Mouse (Mus musculus) CH12.LX (cell line): ENCODE data around the gene Gucy1b1. TPM values are rescaled to one million over a fixed set of nuclear protein-coding genes. Genes with fewer than 3 reads are reported as not detected.

Source experiments
- DNase-seq: peaks from one replicate; pipeline ENCODE4 v3.0.0-alpha.2; 2013; ENCODE audit errors: extremely low read depth
- H3K27ac ChIP-seq: 2 replicates; pipeline ENCODE4 v1.5.1; 2012; ENCODE audit warnings: low read depth, mild to moderate bottlenecking, control low read depth, moderate library complexity; ENCODE audit not compliant: insufficient read depth
- H3K27me3 ChIP-seq: replicated peaks from 2 replicates; pipeline ENCODE3; 2012; ENCODE audit warnings: inconsistent platforms
- H3K36me3 ChIP-seq, 2 experiments: replicated peaks in 1 of 2; 2 replicates each; pipeline versions ENCODE3 to v1.6.1; 2012; ENCODE audit warnings: inconsistent platforms in 1 of 2, low read length in 1 of 2, mild to moderate bottlenecking in 1 of 2, mixed read lengths in 1 of 2, moderate library complexity in 1 of 2; ENCODE audit not compliant: control insufficient read depth in 1 of 2, insufficient read depth in 1 of 2
- H3K4me1 ChIP-seq, 2 experiments: 2 replicates each; pipeline ENCODE4 v1.6.1; 2012; ENCODE audit warnings: inconsistent platforms in 1 of 2, moderate library complexity in 1 of 2; ENCODE audit not compliant: insufficient read depth in 2 of 2, control insufficient read depth in 1 of 2
- H3K4me2 ChIP-seq: 2 replicates; pipeline ENCODE4 v1.6.1; 2012; ENCODE audit warnings: low read depth, mild to moderate bottlenecking, control low read depth; ENCODE audit not compliant: poor library complexity, insufficient read depth, severe bottlenecking
- H3K4me3 ChIP-seq, 3 experiments: fragments of 150-350 bp in 1 of 3; sonication (generic) in 1 of 3; replicated peaks in 1 of 3; 2 replicates each; pipeline versions ENCODE3 to v1.5.1; 2011 to 2012; ENCODE audit warnings: low read depth in 2 of 3, low read length in 2 of 3, mild to moderate bottlenecking in 2 of 3, moderate library complexity in 2 of 3, control low read depth in 1 of 3, improper control_type of control experiment in 1 of 3, inconsistent platforms in 1 of 3, mixed read lengths in 1 of 3; ENCODE audit not compliant: poor library complexity in 1 of 3
- H3K79me2 ChIP-seq: replicated peaks from 2 replicates; pipeline ENCODE4 v1.6.1; 2012; ENCODE audit warnings: mild to moderate bottlenecking, moderate library complexity; ENCODE audit not compliant: control insufficient read depth, poor library complexity, insufficient read depth, severe bottlenecking; ENCODE audit errors: extremely low read depth
- H3K9ac ChIP-seq: 2 replicates; pipeline ENCODE4 v1.6.1; 2012; ENCODE audit warnings: low read depth, mild to moderate bottlenecking, control low read depth, moderate library complexity; ENCODE audit not compliant: insufficient read depth
- H3K9me3 ChIP-seq: replicated peaks from 2 replicates; pipeline ENCODE3; 2012; ENCODE audit warnings: low read length, inconsistent platforms, mixed read lengths
- BHLHE40 ChIP-seq: IDR thresholded peaks from 2 replicates; pipeline ENCODE4 v1.6.1; 2011; ENCODE audit warnings: mild to moderate bottlenecking, low read depth, low read length, improper control_type of control experiment
- E2F4 ChIP-seq: IDR thresholded peaks from 2 replicates; pipeline ENCODE4 v1.6.1; 2011; ENCODE audit warnings: low read depth, low read length, improper control_type of control experiment; ENCODE audit not compliant: insufficient replicate concordance
- ELF1 ChIP-seq: IDR thresholded peaks from 2 replicates; pipeline ENCODE4 v1.6.1; 2014; ENCODE audit warnings: low read depth, mild to moderate bottlenecking, inconsistent platforms, low read length, improper control_type of control experiment
- EP300 ChIP-seq: IDR thresholded peaks from 2 replicates; pipeline ENCODE4 v1.6.1; 2011; ENCODE audit warnings: low read length, improper control_type of control experiment
- ETS1 ChIP-seq: conservative IDR thresholded peaks from 2 replicates; pipeline ENCODE4 v1.6.1; 2012; ENCODE audit warnings: low read depth, mild to moderate bottlenecking, inconsistent platforms, low read length, improper control_type of control experiment, moderate library complexity
- GABPA ChIP-seq: IDR thresholded peaks from 2 replicates; pipeline ENCODE4 v1.6.1; 2012; ENCODE audit warnings: low read depth, low read length, improper control_type of control experiment, inconsistent platforms; ENCODE audit not compliant: insufficient replicate concordance
- IRF4 ChIP-seq: IDR thresholded peaks from 2 replicates; pipeline ENCODE4 v1.6.1; 2014; ENCODE audit warnings: low read depth, mild to moderate bottlenecking, inconsistent platforms, low read length, improper control_type of control experiment
- JUN ChIP-seq: IDR thresholded peaks from 2 replicates; pipeline ENCODE4 v1.6.1; 2011; ENCODE audit warnings: low read depth, mild to moderate bottlenecking, low read length, improper control_type of control experiment, moderate library complexity; ENCODE audit not compliant: insufficient read depth
- MAX ChIP-seq: IDR thresholded peaks from 2 replicates; pipeline ENCODE4 v1.6.1; 2011; ENCODE audit warnings: low read length, improper control_type of control experiment
- MAZ ChIP-seq: IDR thresholded peaks from 2 replicates; pipeline ENCODE4 v1.6.1; 2012; ENCODE audit warnings: low read depth, mild to moderate bottlenecking, inconsistent platforms, low read length, improper control_type of control experiment, moderate library complexity
- MEF2A ChIP-seq: IDR thresholded peaks from 2 replicates; pipeline ENCODE4 v1.6.1; 2014; ENCODE audit warnings: low read depth, mild to moderate bottlenecking, inconsistent platforms, low read length, improper control_type of control experiment, borderline replicate concordance
- NELFE ChIP-seq: IDR thresholded peaks from 2 replicates; pipeline ENCODE4 v1.6.1; 2011; ENCODE audit warnings: low read depth, low read length, improper control_type of control experiment
- NRF1 ChIP-seq: IDR thresholded peaks from 2 replicates; pipeline ENCODE4 v1.6.1; 2014; ENCODE audit warnings: low read depth, mild to moderate bottlenecking, inconsistent platforms, low read length, improper control_type of control experiment, moderate library complexity
- PAX5 ChIP-seq: IDR thresholded peaks from 2 replicates; pipeline ENCODE4 v1.6.1; 2012; ENCODE audit warnings: low read length, inconsistent platforms, mixed read lengths
- POLR2A ChIP-seq: IDR thresholded peaks from 2 replicates; pipeline ENCODE4 v1.6.1; 2011; ENCODE audit warnings: low read depth, mild to moderate bottlenecking, improper control_type of control experiment, low read length
- POLR2AphosphoS2 ChIP-seq: IDR thresholded peaks from 2 replicates; pipeline ENCODE4 v1.6.1; 2011; ENCODE audit warnings: low read depth, low read length, improper control_type of control experiment
- RCOR1 ChIP-seq: conservative IDR thresholded peaks from 2 replicates; pipeline ENCODE4 v1.6.1; 2012; ENCODE audit warnings: low read depth, mild to moderate bottlenecking, inconsistent platforms, low read length, improper control_type of control experiment
- SIN3A ChIP-seq: IDR thresholded peaks from 2 replicates; pipeline ENCODE4 v1.6.1; 2012; ENCODE audit warnings: low read length, improper control_type of control experiment, inconsistent platforms
- SMC3 ChIP-seq: IDR thresholded peaks from 2 replicates; pipeline ENCODE4 v1.6.1; 2011; ENCODE audit warnings: low read depth, low read length, improper control_type of control experiment
- UBTF ChIP-seq: IDR thresholded peaks from 2 replicates; pipeline ENCODE4 v1.6.1; 2012; ENCODE audit warnings: low read depth, mild to moderate bottlenecking, inconsistent platforms, low read length, improper control_type of control experiment, moderate library complexity
- ZMIZ1 ChIP-seq: IDR thresholded peaks from 2 replicates; pipeline ENCODE4 v1.6.1; 2012; ENCODE audit warnings: low read depth, mild to moderate bottlenecking, inconsistent platforms, low read length, improper control_type of control experiment
- ZNF384 ChIP-seq: IDR thresholded peaks from 2 replicates; pipeline ENCODE4 v1.6.1; 2012; ENCODE audit warnings: low read depth, low read length, improper control_type of control experiment, inconsistent platforms
- dilution Hi-C: fragments of 300-500 bp; cut with MboI; formaldehyde crosslinking; loops from 2 replicates; pipeline ENCODE4 v1.14.3; 2020; ENCODE audit warnings: low sequenced_read_pairs; ENCODE audit not compliant: extremely low pct_unique_long_range_greater_than_20kb, extremely low pct_ligation_motif_present
- in situ Hi-C: fragments of 300-500 bp; cut with MboI; formaldehyde crosslinking; loops from 3 replicates; pipeline ENCODE4 v1.14.3; 2019; ENCODE audit warnings: low sequenced_read_pairs, low pct_ligation_motif_present, low pct_unique_long_range_greater_than_20kb, mixed read lengths
- polyA plus RNA-seq: library from polyadenylated mRNA; unstranded; fragments of >175 nt; gene quantifications from 2 replicates; pipeline ENCODE4 v1.2.1, GENCODE M21; 2012; ENCODE audit warnings: low read depth; ENCODE audit not compliant: insufficient read length
- total RNA-seq, 2 experiments: library from RNA; depleted of rRNA; stranded (reverse); fragments of 300-350 nt in 1 of 2; fragments of >200 nt in 1 of 2; gene quantifications; 2 replicates each; pipeline ENCODE4 v1.2.3; 2012 to 2014

Gucy1b1 gene
- total and polyA plus RNA-seq, 3 experiments: not detected

DNA sequence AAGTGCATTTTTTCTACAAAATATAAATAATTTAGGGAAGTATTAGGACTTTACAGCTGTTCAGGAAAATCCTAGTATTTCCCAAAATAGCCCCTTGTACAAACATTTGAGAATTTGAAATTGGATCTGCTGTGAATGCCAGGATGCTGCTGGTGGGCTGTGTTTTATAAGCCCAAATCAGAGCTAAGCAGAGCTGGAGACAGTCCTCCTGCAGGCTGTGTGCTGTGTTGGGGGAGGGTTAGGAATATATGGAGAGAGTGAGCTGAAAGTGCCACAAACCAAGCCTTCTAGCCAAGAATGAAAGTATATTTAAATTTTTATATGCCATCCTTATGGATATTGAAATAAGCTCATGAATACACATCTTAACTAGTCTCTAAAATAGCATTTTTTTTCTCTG, 23.0 kb downstream of the Gucy1b1 start:
- no peak overlapping the region for H3K27ac ChIP-seq

DNA sequence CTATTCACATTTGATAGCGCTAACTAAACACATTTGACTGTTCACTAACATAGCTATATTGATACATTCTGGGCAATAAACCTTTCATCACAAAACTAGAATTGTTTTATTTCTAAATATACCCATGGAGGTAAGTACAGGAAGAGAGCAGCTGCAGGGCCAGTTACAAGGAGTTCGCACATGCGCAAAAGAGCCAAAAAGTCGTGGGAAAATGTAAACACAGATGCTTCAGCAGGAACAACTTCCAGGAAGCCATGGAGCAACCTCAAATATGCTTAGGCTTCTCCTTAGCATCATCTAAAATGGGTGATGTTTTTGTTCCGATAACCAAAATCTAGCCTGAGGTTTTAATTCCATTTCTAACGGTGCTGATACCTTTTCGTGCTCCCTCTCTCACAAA, 25.8 kb downstream of the Gucy1b1 start:
- no peak overlapping the region for H3K4me3 ChIP-seq
- dilution Hi-C loops: no loop called here
- no peak overlapping the region for H3K27ac ChIP-seq
- no peak for DNase-seq
- no peak overlapping the region for H3K4me2 ChIP-seq
- H3K36me3 ChIP-seq: no peaks in the 10 kb centered on the region
- H3K9ac ChIP-seq: no peak overlapping the region
- no peaks in the 10 kb centered on the region for H3K27me3 ChIP-seq
- H3K79me2 ChIP-seq: no peaks in the 10 kb centered on the region
- TF ChIP-seq RCOR1 (no peak), UBTF (no peak), SMC3 (no peak), SIN3A (no peak), PAX5 (no peak), EP300 (no peak), E2F4 (no peak), ETS1 (no peak), ZNF384 (no peak), ZMIZ1 (no peak), ELF1 (no peak), NRF1 (no peak), BHLHE40 (no peak), POLR2AphosphoS2 (no peak), GABPA (no peak)
- no peaks in the 10 kb centered on the region for H3K4me1 ChIP-seq
- no peaks in the 10 kb centered on the region for H3K9me3 ChIP-seq
- in situ Hi-C loops: loop anchor here (25.0 kb wide), 1 partner anchor 289 kb away; no protein-coding TSS in a partner anchor

More for the DNA sequence above, 23.0 kb downstream of the Gucy1b1 start:
- Histone ChIP-seq H3K36me3 (no peaks in the 10 kb centered on the region), H3K9me3 (no peaks in the 10 kb centered on the region), H3K9ac (no peak overlapping the region), H3K4me2 (no peak overlapping the region), H3K79me2 (no peaks in the 10 kb centered on the region), H3K4me3 (no peak overlapping the region), H3K27me3 (no peaks in the 10 kb centered on the region), H3K4me1 (peaks cover 5 to 6% of the 10 kb centered on the region in 2 experiments)
- in situ Hi-C loops (no loop called here), dilution Hi-C loops (no loop called here)
- DNase-seq: no peak
- TF ChIP-seq IRF4 (no peak), MEF2A (no peak), ETS1 (no peak), NRF1 (no peak), JUN (no peak), MAX (no peak), POLR2A (no peak), NELFE (no peak), UBTF (no peak), GABPA (no peak), RCOR1 (no peak), MAZ (no peak)
